Mouse (Mus musculus): Measurements from ENCODE around the gene Rangap1.

- TF ChIP-seq CTCF (IDR thresholded peaks at IDR 0.05; ENCODE audit: low read depth, low read length) (no peak), EP300 (IDR thresholded peaks at IDR 0.05; ENCODE audit: insufficient read depth, low read depth, low read length) (no peak), POLR2A (IDR thresholded peaks at IDR 0.05; ENCODE audit: insufficient read depth, low read length) (no peak)
Observed at GRCm38 (mm10) chr15:81766439-81766838, 21.1 kb upstream of the Rangap1 start.
